Mouse (Mus musculus): ENCODE results near the gene Htra3.

DNA sequence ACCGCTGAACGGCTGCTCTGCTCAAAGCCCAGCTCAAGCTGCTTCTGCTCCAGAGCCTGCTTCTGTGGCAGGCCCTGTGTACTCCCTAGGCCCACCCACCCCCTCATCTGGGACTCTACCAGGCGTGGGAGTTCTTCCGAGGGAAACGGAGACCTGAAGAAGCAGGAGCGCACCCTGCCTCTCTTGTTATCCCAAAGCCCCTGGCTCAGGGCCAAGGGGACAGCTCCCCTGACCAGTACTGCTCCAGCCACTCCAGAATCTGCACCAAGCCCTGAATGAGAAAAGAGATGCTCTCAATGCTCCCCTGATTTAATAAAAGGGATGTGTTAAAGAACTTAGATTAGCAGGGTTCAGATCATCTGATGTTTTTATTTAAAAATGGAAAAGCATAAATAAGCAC is 18.4 kb downstream of the Htra3 start:
- no peak for TF ChIP-seq EP300 (IDR thresholded peaks at IDR 0.05; ENCODE audit: low read depth)
- no peak for TF ChIP-seq CTCF (IDR thresholded peaks at IDR 0.05; ENCODE audit: low read depth)

Data from liver, embryonic 14.5 days (tissue).